Mouse (Mus musculus) midbrain, embryonic 13.5 days (tissue): ENCODE data around the gene Krt2. TPM values are rescaled to one million over a fixed set of nuclear protein-coding genes. Genes with fewer than 3 reads are reported as not detected.

Experiments
- ATAC-seq: fragments of 200-750 bp; cut with Nextera tagmentation; 2 replicates; pipeline ENCODE4 v1.8.0; 2017; ENCODE audit warnings: mild to moderate bottlenecking, moderate TSS enrichment, moderate library complexity
- H3K27ac ChIP-seq: fragments of 300-500 bp; sonication (generic); 2 replicates; pipeline ENCODE4 v1.5.1; 2015; ENCODE audit warnings: inconsistent platforms, mild to moderate bottlenecking, moderate library complexity
- H3K27me3 ChIP-seq: fragments of 300-500 bp; sonication (generic); 2 replicates; pipeline ENCODE4 v1.6.1; 2015; ENCODE audit warnings: mild to moderate bottlenecking, inconsistent platforms
- H3K36me3 ChIP-seq: fragments of 300-500 bp; sonication (generic); 2 replicates; pipeline ENCODE4 v1.6.1; 2015; ENCODE audit warnings: mild to moderate bottlenecking, inconsistent platforms
- H3K4me1 ChIP-seq: fragments of 300-500 bp; sonication (generic); replicated peaks from 2 replicates; pipeline ENCODE4 v1.6.1; 2015; ENCODE audit warnings: inconsistent platforms
- H3K4me2 ChIP-seq: fragments of 300-500 bp; sonication (generic); replicated peaks from 2 replicates; pipeline ENCODE4 v1.6.1; 2015; ENCODE audit warnings: moderate library complexity, mild to moderate bottlenecking, inconsistent platforms
- H3K4me3 ChIP-seq: fragments of 300-500 bp; sonication (generic); replicated peaks from 2 replicates; pipeline ENCODE4 v1.5.1; 2015; ENCODE audit warnings: mild to moderate bottlenecking, inconsistent platforms
- H3K9ac ChIP-seq: fragments of 300-500 bp; sonication (generic); replicated peaks from 2 replicates; pipeline ENCODE4 v1.6.1; 2015; ENCODE audit warnings: mild to moderate bottlenecking, inconsistent platforms
- H3K9me3 ChIP-seq: fragments of 300-500 bp; sonication (generic); 2 replicates; pipeline ENCODE4 v1.6.1; 2016; ENCODE audit warnings: mild to moderate bottlenecking, inconsistent platforms
- WGBS: fragments of 180-500 bp; shearing (Covaris S2); methylation state at CpG from one replicate; pipeline ENCODE4 v1.1.7; 2015; 5-methylcytosine and 5-hydroxymethylcytosine counted together
- polyA plus RNA-seq: library from polyadenylated mRNA; unstranded; fragments of >200 nt; fragmentation: Nextera tagmentation; extraction: Ambion mirVana; gene quantifications from 2 replicates; pipeline ENCODE4 v1.2.1, GENCODE M21; 2015

Krt2 gene
- polyA plus RNA-seq: not detected in 2 replicates

GRCm38 (mm10) chr15:101817875-101818274 is at the start of gene Krt2:
Gene Krt2 (minus strand): TSS chr15:101818169.
- Histone ChIP-seq H3K27ac (no peak within 1 kb of the TSS), H3K36me3 (no peaks in the 10 kb centered on the region), H3K4me2 (no peak within 1 kb of the TSS), H3K9ac (no peak within 1 kb of the TSS), H3K9me3 (no peaks in the 10 kb centered on the region), H3K4me1 (no peaks in the 10 kb centered on the region), H3K4me3 (no peak within 1 kb of the TSS), H3K27me3 (no peaks in the 10 kb centered on the region; the same call in 1 of the 2 replicates)
- ATAC-seq: no peak
- WGBS: 88% methylated on average over 16 of the region's 16 CpGs

- H3K9me3 ChIP-seq: no peaks in the 10 kb centered on the region
- no peak overlapping the region for H3K27ac ChIP-seq
- H3K4me2 ChIP-seq: no peak overlapping the region
- H3K27me3 ChIP-seq: no peaks in the 10 kb centered on the region
- H3K4me3 ChIP-seq: no peak overlapping the region
- no peak for ATAC-seq
- H3K9ac ChIP-seq: no peak overlapping the region
- no peaks in the 10 kb centered on the region for H3K36me3 ChIP-seq
- H3K4me1 ChIP-seq: peaks cover 6% of the 10 kb centered on the region; the same call in 1 of the 2 replicates
- 87% methylated on average over 7 of the region's 7 CpGs for WGBS
These were observed 48.8 kb upstream of the Krt2 start for GRCm38 (mm10) chr15:101866754-101867153.

GRCm38 (mm10) chr15:101860421-101861130 is 42.6 kb upstream of the Krt2 start:
- 0 out of 2 replicates have a peak, but pooled peaks have one; percentile 31 for ATAC-seq
- Histone ChIP-seq H3K27me3 (peaks cover 35% of the 10 kb centered on the region), H3K4me3 (peak overlapping the region; percentile 47), H3K4me2 (peak overlapping the region; percentile 78), H3K4me1 (peaks cover 20% of the 10 kb centered on the region), H3K27ac (no peak overlapping the region), H3K9me3 (no peaks in the 10 kb centered on the region), H3K36me3 (no peaks in the 10 kb centered on the region), H3K9ac (no peak overlapping the region)
- WGBS: 61% methylated on average over 13 of the region's 13 CpGs

- WGBS: under 1% methylated on average over 33 of the region's 33 CpGs
- H3K4me3 ChIP-seq: peak overlapping the region; percentile 47
- peak; percentile 68; the same call in 1 of the 2 replicates for ATAC-seq
- H3K27ac ChIP-seq: no peak overlapping the region
- peak overlapping the region; percentile 61 for H3K9ac ChIP-seq
- H3K36me3 ChIP-seq: no peaks in the 10 kb centered on the region
- H3K4me2 ChIP-seq: peak overlapping the region; percentile 78
- H3K4me1 ChIP-seq: peaks cover 20% of the 10 kb centered on the region
- peaks cover 35% of the 10 kb centered on the region for H3K27me3 ChIP-seq
- no peaks in the 10 kb centered on the region for H3K9me3 ChIP-seq
These were observed 41.8 kb upstream of the Krt2 start for GRCm38 (mm10) chr15:101859735-101860170.

GRCm38 (mm10) chr15:101858673-101859425 is 40.9 kb upstream of the Krt2 start:
- peaks cover 35% of the 10 kb centered on the region for H3K27me3 ChIP-seq

GRCm38 (mm10) chr15:101856696-101857095 is 38.7 kb upstream of the Krt2 start:
- H3K9me3 ChIP-seq: no peaks in the 10 kb centered on the region
- no peaks in the 10 kb centered on the region for H3K36me3 ChIP-seq
- H3K4me2 ChIP-seq: no peak overlapping the region
- 64% methylated on average over 5 of the region's 5 CpGs for WGBS
- H3K27me3 ChIP-seq: peaks cover 35% of the 10 kb centered on the region
- H3K4me3 ChIP-seq: no peak overlapping the region
- H3K27ac ChIP-seq: no peak overlapping the region
- no peak for ATAC-seq
- H3K4me1 ChIP-seq: peaks cover 23% of the 10 kb centered on the region
- no peak overlapping the region for H3K9ac ChIP-seq

More at GRCm38 (mm10) chr15:101858673-101859425, 40.9 kb upstream of the Krt2 start:
- H3K9me3 ChIP-seq: no peaks in the 10 kb centered on the region
- ATAC-seq: no peak
- H3K4me3 ChIP-seq: peak overlapping the region; percentile 47; the same call in 1 of the 2 replicates
- 9% methylated on average over 11 of the region's 11 CpGs for WGBS
- peaks cover 23% of the 10 kb centered on the region for H3K4me1 ChIP-seq
- H3K4me2 ChIP-seq: peak overlapping the region; percentile 78
- no peak overlapping the region for H3K27ac ChIP-seq
- H3K36me3 ChIP-seq: no peaks in the 10 kb centered on the region
- H3K9ac ChIP-seq: no peak overlapping the region; the same call in 1 of the 2 replicates

- no peaks in the 10 kb centered on the region for H3K9me3 ChIP-seq
- no peak overlapping the region for H3K4me2 ChIP-seq
- H3K4me1 ChIP-seq: peaks cover 23% of the 10 kb centered on the region
- H3K27ac ChIP-seq: no peak overlapping the region
- no peaks in the 10 kb centered on the region for H3K36me3 ChIP-seq
- WGBS: 73% methylated on average over 3 of the region's 3 CpGs
- no peak overlapping the region for H3K9ac ChIP-seq
- no peak overlapping the region for H3K4me3 ChIP-seq
- peaks cover 29% of the 10 kb centered on the region for H3K27me3 ChIP-seq
- no peak for ATAC-seq
These were observed 37.8 kb upstream of the Krt2 start for GRCm38 (mm10) chr15:101855732-101856131.

- Histone ChIP-seq H3K9me3 (no peaks in the 10 kb centered on the region), H3K4me2 (no peak overlapping the region), H3K9ac (no peak overlapping the region), H3K27ac (no peak overlapping the region), H3K4me3 (no peak overlapping the region), H3K27me3 (peaks cover 24% of the 10 kb centered on the region), H3K4me1 (peaks cover 10% of the 10 kb centered on the region), H3K36me3 (no peaks in the 10 kb centered on the region)
- 4% methylated on average over 5 of the region's 5 CpGs for WGBS
- no peak for ATAC-seq
These were observed 36.3 kb upstream of the Krt2 start for GRCm38 (mm10) chr15:101854294-101854693.

GRCm38 (mm10) chr15:101852571-101852970 is 34.6 kb upstream of the Krt2 start:
- H3K36me3 ChIP-seq: no peaks in the 10 kb centered on the region
- no peak overlapping the region for H3K4me2 ChIP-seq
- H3K27me3 ChIP-seq: peaks cover 12% of the 10 kb centered on the region
- no peak overlapping the region for H3K4me3 ChIP-seq
- peaks cover 3% of the 10 kb centered on the region; the same call in 1 of the 2 replicates for H3K4me1 ChIP-seq
- H3K9ac ChIP-seq: no peak overlapping the region
- H3K9me3 ChIP-seq: no peaks in the 10 kb centered on the region
- no peak for ATAC-seq
- H3K27ac ChIP-seq: no peak overlapping the region
- 29% methylated on average over 5 of the region's 5 CpGs for WGBS

GRCm38 (mm10) chr15:101850694-101851093 is 32.7 kb upstream of the Krt2 start, which contains the start of gene Krt1:
Gene Krt1 (minus strand): TSS chr15:101850794.
- H3K4me3 ChIP-seq: no peak within 1 kb of the TSS
- WGBS: 81% methylated on average over 6 of the region's 6 CpGs

GRCm38 (mm10) chr15:101845971-101846403 is 28.0 kb upstream of the Krt2 start:
- Histone ChIP-seq H3K9ac (peak overlapping the region; percentile 77), H3K4me2 (peak overlapping the region; percentile 64), H3K9me3 (no peaks in the 10 kb centered on the region), H3K27ac (peak overlapping the region; percentile 81), H3K4me1 (peaks cover 10% of the 10 kb centered on the region), H3K4me3 (peak overlapping the region; percentile 50), H3K27me3 (peaks cover 15% of the 10 kb centered on the region), H3K36me3 (no peaks in the 10 kb centered on the region)
- ATAC-seq: peak; percentile 88
- under 1% methylated on average over 37 of the region's 37 CpGs for WGBS

More at GRCm38 (mm10) chr15:101850694-101851093, 32.7 kb upstream of the Krt2 start, which contains the start of gene Krt1:
- H3K27ac ChIP-seq: no peak within 1 kb of the TSS
- no peak within 1 kb of the TSS for H3K4me2 ChIP-seq
- peaks cover 9% of the 10 kb centered on the region for H3K4me1 ChIP-seq
- no peak within 1 kb of the TSS for H3K9ac ChIP-seq
- ATAC-seq: no peak
- H3K27me3 ChIP-seq: peaks cover 9% of the 10 kb centered on the region; the same call in 1 of the 2 replicates
- no peaks in the 10 kb centered on the region for H3K36me3 ChIP-seq
- H3K9me3 ChIP-seq: no peaks in the 10 kb centered on the region

- Histone ChIP-seq H3K36me3 (no peaks in the 10 kb centered on the region), H3K4me1 (peaks cover 10% of the 10 kb centered on the region), H3K27me3 (peaks cover 8% of the 10 kb centered on the region), H3K4me2 (no peak overlapping the region), H3K9me3 (no peaks in the 10 kb centered on the region), H3K4me3 (no peak overlapping the region), H3K9ac (no peak overlapping the region), H3K27ac (no peak overlapping the region)
- WGBS: 59% methylated on average over 9 of the region's 9 CpGs
- no peak for ATAC-seq
These were observed 25.2 kb upstream of the Krt2 start for GRCm38 (mm10) chr15:101843192-101843591.
